Mouse (Mus musculus) intestine, postnatal 0 days (tissue): ENCODE results near the gene Card10. TPM values are rescaled to one million over a fixed set of nuclear protein-coding genes. Genes with fewer than 3 reads are reported as not detected.
A peak's percentile ranks its signal among the peaks of the same experiment; 100 is the strongest.

Experiments
- ATAC-seq: fragments of 200-750 bp; cut with Nextera tagmentation; 2 replicates; pipeline ENCODE4 v1.8.0; 2017; ENCODE audit warnings: mild to moderate bottlenecking, moderate TSS enrichment, moderate library complexity
- H3K27ac ChIP-seq: fragments of 300-500 bp; sonication (generic); 2 replicates; pipeline ENCODE4 v1.5.1; 2014; ENCODE audit warnings: mild to moderate bottlenecking, low read depth, low read length, moderate library complexity
- H3K27me3 ChIP-seq: fragments of 300-500 bp; sonication (generic); replicated peaks from 2 replicates; pipeline ENCODE4 v1.6.1; 2014; ENCODE audit warnings: low read length, mixed read lengths; ENCODE audit not compliant: control insufficient read depth, insufficient read depth
- H3K36me3 ChIP-seq: fragments of 300-500 bp; sonication (generic); 2 replicates; pipeline ENCODE4 v1.6.1; 2014; ENCODE audit warnings: mild to moderate bottlenecking, moderate library complexity; ENCODE audit not compliant: control insufficient read depth, insufficient read depth
- H3K4me1 ChIP-seq: fragments of 300-500 bp; sonication (generic); replicated peaks from 2 replicates; pipeline ENCODE4 v1.6.1; 2014; ENCODE audit warnings: antibody characterized with exemption, low read length, mixed read lengths; ENCODE audit not compliant: control insufficient read depth, insufficient read depth
- H3K4me2 ChIP-seq: fragments of 300-500 bp; sonication (generic); replicated peaks from 2 replicates; pipeline ENCODE4 v1.6.1; 2014; ENCODE audit warnings: low read depth, mild to moderate bottlenecking, moderate library complexity
- H3K4me3 ChIP-seq: fragments of 300-500 bp; sonication (generic); 2 replicates; pipeline ENCODE4 v1.5.1; 2014; ENCODE audit warnings: low read depth, low read length
- H3K9ac ChIP-seq: fragments of 300-500 bp; sonication (generic); 2 replicates; pipeline ENCODE4 v1.6.1; 2014; ENCODE audit warnings: mild to moderate bottlenecking, low read depth, low read length
- H3K9me3 ChIP-seq: fragments of 300-500 bp; sonication (generic); 2 replicates; pipeline ENCODE4 v1.6.1; 2016; ENCODE audit warnings: mixed run types; ENCODE audit not compliant: control insufficient read depth
- CTCF ChIP-seq: sonication (generic); IDR thresholded peaks from 2 replicates; pipeline ENCODE4 v1.5.1; 2016; ENCODE audit warnings: low read depth, mild to moderate bottlenecking, control low read depth, antibody characterized with exemption, moderate library complexity
- WGBS: fragments of 180-500 bp; shearing (Covaris S2); extraction: QIAGEN DNeasy Blood & Tissue Kit; methylation state at CpG from one replicate; pipeline ENCODE4 v1.1.7; 2014; 5-methylcytosine and 5-hydroxymethylcytosine counted together
- polyA plus RNA-seq: library from polyadenylated mRNA; unstranded; fragments of >200 nt; fragmentation: Nextera tagmentation; extraction: Ambion mirVana; gene quantifications from 2 replicates; pipeline ENCODE4 v1.2.1, GENCODE M21; 2015

The Card10 gene
- polyA plus RNA-seq, 1 experiment from 2014 or later = 3.2 TPM

DNA sequence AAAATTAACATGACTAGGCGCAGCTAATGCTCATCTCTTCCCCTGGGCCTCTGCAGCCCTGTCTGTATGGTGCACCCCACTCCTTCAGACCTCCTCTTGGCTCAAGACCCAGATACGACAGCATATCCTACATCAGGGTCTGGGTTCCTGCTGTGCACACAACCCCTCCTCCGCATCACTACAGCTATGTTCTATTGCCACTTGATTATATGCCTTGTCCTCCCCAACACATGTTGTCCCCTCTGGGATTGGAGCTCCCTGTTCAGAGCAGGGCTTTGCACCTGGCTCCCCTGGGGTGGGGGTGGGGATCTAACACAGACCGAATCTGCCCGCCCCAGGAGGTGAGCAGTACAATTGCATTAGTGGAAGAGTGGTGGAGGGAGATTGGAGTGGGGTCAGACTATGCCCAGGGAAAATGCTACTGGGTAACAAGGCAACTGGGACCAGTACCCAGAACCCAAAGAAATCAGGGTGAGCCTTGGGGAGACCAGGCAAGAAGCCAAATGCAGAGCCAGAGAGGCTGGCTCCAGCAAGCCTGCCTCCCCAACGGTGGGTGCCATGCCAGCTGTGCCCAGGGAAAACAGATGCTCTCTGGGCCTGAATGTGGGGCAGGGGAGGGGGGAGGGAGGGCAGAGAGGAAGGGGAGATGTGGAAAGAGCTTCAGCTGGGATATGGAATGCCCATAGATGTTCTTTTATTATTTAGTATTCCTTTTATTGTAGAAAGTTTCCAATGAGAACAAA lies 52.1 kb downstream of the Card10 start:
- 57% methylated on average over 6 of the region's 6 CpGs for WGBS
- Histone ChIP-seq H3K4me1 (no peaks in the 10 kb centered on the region), H3K9me3 (no peaks in the 10 kb centered on the region), H3K4me2 (no peak overlapping the region), H3K27ac (no peak overlapping the region), H3K27me3 (no peaks in the 10 kb centered on the region), H3K4me3 (no peak overlapping the region), H3K9ac (no peak overlapping the region), H3K36me3 (no peaks in the 10 kb centered on the region)
- TF ChIP-seq CTCF = no peak
- ATAC-seq = 0 out of 2 replicates have a peak, but pooled peaks have one; percentile 19

DNA sequence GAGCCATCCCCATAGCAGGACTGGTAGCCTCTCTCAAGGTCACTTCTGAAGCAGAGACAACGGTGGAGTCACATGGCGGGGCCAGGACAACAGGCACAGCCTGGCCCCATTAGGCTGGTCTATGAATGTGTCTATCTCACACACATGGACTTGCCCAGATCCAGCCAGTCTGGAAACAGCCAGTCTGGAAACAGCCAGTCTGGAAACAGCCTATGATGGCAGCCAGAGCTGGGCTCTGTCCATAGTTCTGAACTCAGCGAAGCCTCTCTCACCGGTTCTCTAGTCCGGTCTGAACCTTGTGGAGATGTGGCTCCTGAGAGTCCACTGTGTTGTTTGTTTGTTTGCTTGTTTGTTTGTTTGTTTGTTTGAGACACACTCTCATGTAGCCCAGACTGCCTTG lies 53.0 kb downstream of the Card10 start:
- H3K27ac ChIP-seq = no peak overlapping the region
- H3K4me2 ChIP-seq = no peak overlapping the region
- no peaks in the 10 kb centered on the region for H3K9me3 ChIP-seq
- no peaks in the 10 kb centered on the region for H3K36me3 ChIP-seq
- no peak overlapping the region for H3K4me3 ChIP-seq
- H3K4me1 ChIP-seq = no peaks in the 10 kb centered on the region
- H3K27me3 ChIP-seq = no peaks in the 10 kb centered on the region
- 40% methylated on average over 5 of the region's 5 CpGs for WGBS
- no peak overlapping the region for H3K9ac ChIP-seq
- ATAC-seq = peak; percentile 25; the same call in 1 of the 2 replicates
- TF ChIP-seq CTCF = no peak

DNA sequence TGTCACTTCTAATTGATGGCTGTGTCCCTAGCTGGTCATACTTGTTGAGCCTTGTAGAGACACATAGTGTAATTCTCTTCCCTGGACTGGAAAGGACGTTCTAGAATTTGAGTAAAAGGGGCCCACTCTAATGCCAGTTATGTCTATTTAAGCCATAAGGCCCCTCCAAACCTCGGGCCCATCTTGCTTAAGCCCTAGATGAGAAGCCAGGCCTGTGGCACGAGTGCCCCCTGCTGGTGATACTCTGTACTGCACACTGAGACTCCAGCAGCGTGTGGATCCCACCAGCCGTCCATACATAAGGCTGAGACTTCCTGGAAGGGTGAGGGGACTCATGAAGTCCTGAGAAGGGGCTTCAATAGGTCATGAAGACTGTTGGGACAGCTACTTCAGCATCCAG lies 58.6 kb downstream of the Card10 start:
- Histone ChIP-seq H3K4me3 (no peak overlapping the region), H3K36me3 (no peaks in the 10 kb centered on the region), H3K4me2 (no peak overlapping the region), H3K27ac (no peak overlapping the region), H3K9ac (no peak overlapping the region), H3K4me1 (no peaks in the 10 kb centered on the region), H3K9me3 (no peaks in the 10 kb centered on the region), H3K27me3 (no peaks in the 10 kb centered on the region)
- no peak for ATAC-seq
- TF ChIP-seq CTCF = peak; percentile 97
- WGBS = 5% methylated on average over 5 of the region's 5 CpGs

GRCm38 (mm10) chr15:78742831-78743230 lies 60.0 kb downstream of the Card10 start:
- Histone ChIP-seq H3K9ac (no peak overlapping the region), H3K4me2 (no peak overlapping the region), H3K4me3 (no peak overlapping the region), H3K27me3 (no peaks in the 10 kb centered on the region), H3K9me3 (no peaks in the 10 kb centered on the region), H3K4me1 (no peaks in the 10 kb centered on the region), H3K27ac (no peak overlapping the region), H3K36me3 (no peaks in the 10 kb centered on the region)
- ATAC-seq = no peak
- no peak for TF ChIP-seq CTCF
- 70% methylated on average over 10 of the region's 10 CpGs for WGBS

- Histone ChIP-seq H3K9me3 (no peaks in the 10 kb centered on the region), H3K4me2 (no peak overlapping the region), H3K4me3 (no peak overlapping the region), H3K9ac (no peak overlapping the region), H3K36me3 (no peaks in the 10 kb centered on the region), H3K4me1 (no peaks in the 10 kb centered on the region), H3K27ac (no peak overlapping the region), H3K27me3 (peaks cover 3% of the 10 kb centered on the region)
- no peak for TF ChIP-seq CTCF
- WGBS = 51% methylated on average over 12 of the region's 12 CpGs
- no peak for ATAC-seq
Measured at GRCm38 (mm10) chr15:78740662-78741061, 62.2 kb downstream of the Card10 start.

DNA sequence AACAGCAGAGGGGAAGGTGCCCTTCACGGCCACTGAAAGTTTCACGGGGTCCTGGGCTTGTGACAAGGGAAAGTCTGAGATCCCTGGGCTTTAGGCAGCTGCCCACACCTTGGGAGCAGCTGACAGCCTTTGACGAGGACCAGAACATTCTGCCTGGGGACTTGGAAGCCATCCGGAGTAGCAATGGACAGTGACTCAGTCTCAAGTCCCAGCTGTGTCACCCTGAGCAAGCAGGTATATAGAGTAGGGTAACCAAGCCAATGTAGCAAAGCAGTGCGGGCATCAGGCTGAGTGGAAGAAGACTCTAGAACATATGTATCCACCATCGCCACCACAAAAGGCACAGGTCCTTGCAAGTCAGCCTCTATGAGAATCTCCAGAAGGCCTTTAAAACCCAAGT lies 65.7 kb downstream of the Card10 start:
- Histone ChIP-seq H3K36me3 (no peaks in the 10 kb centered on the region), H3K4me1 (no peaks in the 10 kb centered on the region), H3K27ac (no peak overlapping the region), H3K4me2 (no peak overlapping the region), H3K27me3 (peaks cover 9% of the 10 kb centered on the region), H3K9ac (no peak overlapping the region), H3K4me3 (no peak overlapping the region), H3K9me3 (no peaks in the 10 kb centered on the region)
- no peak for TF ChIP-seq CTCF
- ATAC-seq = no peak
- 61% methylated on average over 6 of the region's 6 CpGs for WGBS

DNA sequence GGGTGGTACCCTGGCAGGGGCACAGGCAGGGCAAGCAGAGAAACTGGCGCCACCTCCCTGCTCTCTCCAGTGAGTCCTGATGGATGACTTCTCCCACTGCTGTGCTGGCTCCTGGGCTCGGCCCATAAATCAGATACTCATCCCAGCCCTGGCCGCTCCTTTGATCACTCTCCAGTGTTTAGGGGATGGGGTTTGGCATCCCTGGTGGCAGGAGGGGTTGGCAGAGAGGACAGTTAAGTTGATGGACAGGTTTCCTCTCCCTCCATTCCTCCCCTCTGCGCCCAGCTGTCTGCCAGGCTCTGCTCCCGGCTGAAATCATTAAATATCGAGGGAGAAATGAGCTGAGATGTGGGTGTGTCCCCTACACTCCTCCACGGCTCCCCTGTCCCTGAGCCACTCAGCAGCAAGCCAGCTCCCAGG lies 66.2 kb downstream of the Card10 start:
- no peak overlapping the region for H3K27ac ChIP-seq
- H3K27me3 ChIP-seq = peaks cover 9% of the 10 kb centered on the region
- H3K9me3 ChIP-seq = no peaks in the 10 kb centered on the region
- H3K36me3 ChIP-seq = no peaks in the 10 kb centered on the region
- ATAC-seq = no peak
- 31% methylated on average over 7 of the region's 7 CpGs for WGBS
- H3K9ac ChIP-seq = no peak overlapping the region
- no peak overlapping the region for H3K4me3 ChIP-seq
- H3K4me1 ChIP-seq = no peaks in the 10 kb centered on the region
- TF ChIP-seq CTCF = no peak
- no peak overlapping the region for H3K4me2 ChIP-seq
